Mouse (Mus musculus): Measurements from ENCODE around the gene Olfr156.
"Not testable (repeated sequence)": the region's sequence is repeated elsewhere in the genome, so short reads cannot be mapped to it uniquely, and the experiment has no call there.

The Olfr156 gene

GRCm38 (mm10) chr4:43823845-43824337 is at the start of gene Olfr156:
Gene Olfr156, minus strand, starts transcription at chr4:43823895.
- DNase-seq: peak; percentile 50 to 68

- DNase-seq: no peak
Observed at GRCm38 (mm10) chr4:43869821-43870220, 46.1 kb upstream of the Olfr156 start.

DNA sequence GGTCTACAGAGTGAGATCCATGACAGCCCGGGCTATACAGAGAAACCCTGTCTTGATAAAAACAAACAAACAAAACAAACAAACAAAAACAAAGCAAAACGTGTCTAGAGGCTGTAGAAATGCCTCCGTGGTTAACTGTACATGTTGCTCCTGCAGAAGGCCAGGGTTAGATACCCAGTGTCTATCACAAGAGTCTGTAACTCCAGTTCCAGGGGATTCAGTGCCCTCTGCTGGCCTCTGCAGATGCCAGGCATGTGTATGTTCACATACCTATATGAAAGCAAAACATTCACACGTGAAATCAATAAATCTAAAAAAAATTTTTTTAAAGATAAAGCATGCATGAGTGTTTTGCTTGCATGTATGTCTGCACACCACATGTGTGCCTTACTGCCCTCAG is 39.6 kb upstream of the Olfr156 start:
- DNase-seq: no peak

DNA sequence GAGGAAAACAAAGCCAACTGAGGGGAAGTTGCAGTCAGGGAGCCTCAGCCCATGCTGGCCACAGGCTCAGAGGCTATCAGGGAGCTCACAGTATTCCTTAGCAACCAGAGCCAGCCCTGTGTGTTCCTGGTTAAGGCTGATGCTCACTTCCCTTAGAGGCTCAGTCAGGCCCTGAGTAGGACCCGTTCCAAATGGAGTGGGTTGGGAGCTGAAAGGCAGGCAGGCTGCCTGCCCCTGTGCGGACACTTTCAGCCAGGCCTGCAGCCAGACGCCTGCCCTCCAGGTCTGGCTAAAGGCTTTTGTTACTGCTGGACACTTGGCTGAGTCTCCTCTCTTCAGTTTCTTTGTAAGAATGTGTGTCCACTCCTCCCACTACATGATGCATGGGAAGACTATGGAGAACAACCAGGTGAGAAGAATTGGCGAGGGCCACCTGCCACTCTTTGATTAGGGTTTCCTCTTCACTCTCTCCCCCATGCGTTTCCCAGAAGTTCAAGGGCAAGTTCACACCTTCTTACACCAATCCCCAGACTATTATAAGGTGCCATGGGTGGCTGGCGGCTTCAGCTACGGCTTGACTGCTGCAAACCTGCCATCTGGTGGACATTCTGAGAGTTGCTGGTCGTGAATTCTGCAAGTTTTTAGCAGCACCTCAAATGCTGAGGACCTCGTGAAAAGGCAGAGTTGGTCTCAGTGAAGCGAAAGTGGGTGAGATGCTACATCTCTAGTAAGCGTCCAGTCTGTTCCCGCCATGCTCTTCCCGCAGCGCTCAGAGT is 37.2 kb upstream of the Olfr156 start:
- DNase-seq: peak; percentile 83 to 84

DNA sequence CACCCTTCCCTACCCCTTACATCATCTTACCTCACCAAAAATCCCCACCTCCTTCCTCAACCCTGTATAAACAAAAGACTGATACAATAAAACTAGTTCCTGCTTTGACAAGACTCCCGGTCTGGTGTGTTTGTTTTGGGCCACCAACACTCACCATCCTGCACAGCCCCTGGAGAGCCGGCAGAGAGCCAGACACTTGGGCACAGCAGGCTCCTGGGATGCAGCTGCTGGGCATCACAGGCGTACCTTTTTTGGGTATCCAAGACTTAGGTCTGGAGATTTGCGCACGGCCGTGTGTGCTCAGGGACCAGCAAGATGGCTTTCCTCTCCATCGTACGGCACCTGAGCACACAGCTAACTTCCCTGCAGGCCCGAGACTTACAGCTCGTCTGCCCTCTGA is 36.2 kb upstream of the Olfr156 start:
- DNase-seq: no peak

- DNase-seq: no peak
Observed at GRCm38 (mm10) chr4:43854101-43854500, 30.4 kb upstream of the Olfr156 start.

DNA sequence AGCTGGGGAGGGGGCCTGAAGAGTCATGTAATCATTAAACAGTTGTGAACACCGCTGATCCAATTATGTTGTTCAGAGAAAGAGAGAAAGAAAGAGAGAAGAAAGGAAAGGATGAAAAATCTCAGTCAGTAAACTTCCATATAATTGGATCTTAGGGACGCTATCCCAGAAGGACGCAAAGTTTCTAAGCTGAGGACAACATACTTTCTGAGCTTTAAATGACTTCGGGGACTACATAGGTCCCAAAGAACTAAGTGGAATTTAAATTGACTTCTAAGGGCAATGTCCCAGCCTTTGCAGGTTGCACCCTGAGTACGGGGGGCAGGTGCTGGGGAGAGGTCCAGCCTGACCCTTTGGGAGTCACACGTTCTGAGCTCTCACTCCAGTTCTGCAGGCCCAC is 27.6 kb upstream of the Olfr156 start, which contains the start of gene Olfr155:
Gene Olfr155 (plus strand): TSS at position 301 of the 400 bp plus-strand sequence.
- no peak for DNase-seq

DNA sequence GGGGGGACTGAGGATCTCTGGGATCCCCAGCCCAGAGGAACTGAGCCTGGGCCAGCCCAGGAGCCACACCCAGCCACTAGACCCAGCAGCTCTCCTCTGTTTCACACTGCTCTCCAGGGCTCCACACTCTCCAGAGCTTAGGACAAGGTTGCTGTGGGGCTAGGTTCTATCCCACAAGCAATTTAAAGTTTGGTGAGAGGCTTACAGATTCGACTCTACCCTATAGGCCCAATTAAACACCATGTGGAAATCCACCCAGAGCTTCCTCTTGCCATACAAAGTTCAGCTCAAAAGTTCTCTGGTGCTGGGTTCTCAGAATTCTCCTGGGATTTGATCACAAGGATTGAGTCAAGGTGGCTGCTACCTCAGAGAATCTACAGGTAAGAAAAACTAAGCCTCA is 16.4 kb upstream of the Olfr156 start, which contains the start of gene Olfr157:
Gene Olfr157 (minus strand): TSS at position 101 of the 400 bp plus-strand sequence.
- DNase-seq: no peak

DNA sequence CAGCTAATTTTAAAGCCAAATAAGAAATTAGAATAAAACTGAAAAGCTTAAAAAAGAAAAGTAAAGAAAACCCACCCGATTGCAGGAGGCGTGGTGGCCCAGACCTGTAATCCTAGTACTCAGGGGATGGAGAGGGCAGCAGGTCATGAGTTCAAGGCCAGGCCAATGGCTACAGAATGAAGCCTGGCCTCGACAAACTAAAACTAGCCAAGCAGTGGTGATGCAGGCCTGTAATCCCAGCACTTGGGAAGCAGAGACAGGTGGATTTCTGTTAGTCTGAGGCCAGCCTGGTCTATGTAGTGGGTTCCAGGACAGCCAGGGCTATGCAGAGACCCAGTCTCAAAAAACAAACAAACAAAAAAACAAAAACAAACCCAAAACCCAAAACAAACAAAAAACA is 14.6 kb upstream of the Olfr156 start:
- DNase-seq: no peak

DNA sequence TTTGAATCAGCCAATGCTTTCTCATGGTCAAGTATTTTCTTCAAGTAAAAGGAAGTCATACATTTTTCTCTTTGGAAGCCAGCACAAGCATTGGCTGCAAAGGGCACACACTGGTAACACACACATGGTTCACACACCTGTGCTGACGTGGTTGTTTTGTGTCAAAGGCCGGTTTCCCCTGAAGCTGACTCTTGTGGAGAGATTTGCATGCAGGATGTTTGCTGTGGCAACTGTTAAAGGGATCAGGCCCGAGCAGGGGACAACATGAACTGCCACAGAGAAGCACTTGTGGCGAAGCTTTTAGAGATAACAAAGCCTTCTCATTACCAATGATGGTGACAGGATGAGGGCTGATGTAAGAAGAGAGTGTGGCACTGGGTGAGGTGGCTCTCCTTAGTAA is 11.1 kb upstream of the Olfr156 start:
- no peak for DNase-seq

DNA sequence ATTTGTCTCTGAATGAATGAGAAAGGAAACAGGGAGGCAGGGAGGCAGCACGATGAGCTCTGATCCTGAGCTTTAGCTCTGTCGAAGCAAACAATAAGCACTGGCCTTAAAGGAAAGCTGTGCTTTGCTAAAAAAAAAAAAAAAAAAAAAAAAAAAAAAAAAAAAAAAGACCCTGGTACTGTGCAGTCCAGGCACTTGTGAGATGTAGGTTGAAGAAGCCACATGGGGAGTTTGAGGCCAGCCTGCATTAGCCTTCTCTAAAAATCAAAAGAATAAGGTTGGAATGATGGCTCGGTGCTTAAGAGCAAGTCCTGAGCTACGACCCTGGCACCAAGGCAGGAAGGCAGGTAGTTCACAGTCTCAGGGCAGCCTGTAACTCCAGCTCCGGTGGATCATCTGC is 10.1 kb upstream of the Olfr156 start:
- DNase-seq: no peak

GRCm38 (mm10) chr4:43832031-43832430 is 8.3 kb upstream of the Olfr156 start:
- DNase-seq: peak in 1 of 2 experiments; percentile 4

DNA sequence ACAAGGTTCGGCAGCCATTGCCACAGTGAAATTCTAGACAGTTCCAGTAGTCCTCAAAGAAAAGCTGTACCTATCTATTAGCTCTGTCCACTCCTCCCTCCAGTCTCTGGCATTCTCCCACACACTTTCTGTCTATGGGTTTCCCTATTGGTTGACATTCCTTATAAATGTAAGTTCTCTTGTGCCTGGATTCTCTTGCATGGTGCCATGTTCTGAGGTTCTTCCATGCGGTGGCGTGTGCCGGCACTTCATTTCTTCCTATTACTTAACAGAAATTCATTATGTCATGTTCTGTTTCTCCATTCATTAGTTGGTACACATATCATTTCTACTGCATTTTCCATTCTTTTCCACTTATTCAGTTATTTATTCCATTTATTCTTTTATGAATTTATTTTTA is 5.1 kb upstream of the Olfr156 start:
- DNase-seq: no peak

GRCm38 (mm10) chr4:43822896-43823550 is 672 bp downstream of the Olfr156 start:
- no peak for DNase-seq

- no peak for DNase-seq
Observed at GRCm38 (mm10) chr4:43798936-43799335, 24.8 kb downstream of the Olfr156 start.

DNA sequence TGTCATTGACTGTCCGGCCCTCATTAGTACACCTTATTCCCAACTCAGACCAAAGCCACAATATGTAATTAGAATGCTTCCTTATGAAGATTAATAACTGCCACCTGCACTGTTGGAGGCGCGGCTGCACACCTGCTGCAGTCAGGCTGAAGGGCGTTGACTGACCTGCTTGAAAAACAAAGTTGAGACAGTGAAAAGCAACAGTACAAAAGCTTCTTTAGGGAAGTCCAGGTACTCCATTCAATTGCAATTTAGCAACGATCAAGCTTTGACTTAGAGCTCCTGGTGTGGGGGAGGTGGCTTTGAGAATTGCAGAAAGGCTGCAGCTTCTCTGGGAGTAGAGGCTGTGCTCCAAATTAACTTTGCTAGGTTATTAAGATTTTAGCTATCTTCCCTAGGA is 27.9 kb downstream of the Olfr156 start:
- not testable (repeated sequence) for DNase-seq

DNA sequence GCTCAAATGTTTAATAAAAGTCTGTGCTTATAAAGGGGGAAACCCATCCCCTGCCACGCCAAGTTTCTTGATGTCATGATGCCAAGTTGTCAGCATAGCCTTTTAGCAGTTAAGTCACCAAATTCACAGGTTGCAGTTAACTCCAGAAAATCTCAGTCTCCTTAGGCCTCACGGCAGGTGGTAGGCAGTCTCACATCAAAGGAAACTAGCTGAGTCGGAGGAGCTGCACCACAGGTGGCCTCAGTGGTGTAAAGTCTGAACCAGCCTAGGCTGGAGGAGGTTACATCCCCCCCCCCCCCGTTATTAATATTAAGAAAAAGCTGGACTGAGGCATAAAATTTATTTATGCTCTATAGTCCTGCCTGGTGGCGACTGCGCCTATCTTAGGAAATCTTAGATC is 28.4 kb downstream of the Olfr156 start:
- DNase-seq: no peak

DNA sequence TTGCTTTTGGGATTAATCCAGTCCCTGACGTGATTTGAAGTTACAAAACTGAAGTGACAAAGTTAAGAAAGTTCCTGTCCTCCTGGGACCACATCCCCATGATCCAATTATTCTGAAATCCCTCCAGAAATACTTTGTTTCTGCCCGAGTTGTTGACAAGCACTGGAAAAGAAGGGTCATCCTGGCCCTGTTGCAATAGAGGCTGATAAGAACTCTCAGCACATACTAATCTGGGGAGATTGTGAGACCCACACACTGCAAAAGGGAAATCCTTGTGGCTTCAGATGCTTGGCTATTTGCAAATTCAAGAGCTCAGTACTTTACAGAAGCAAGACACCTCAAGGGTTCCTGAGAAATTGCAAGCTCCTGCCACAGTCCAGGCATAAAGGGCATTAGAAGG is 51.4 kb downstream of the Olfr156 start:
- no peak for DNase-seq

GRCm38 (mm10) chr4:43771626-43772025 is 52.1 kb downstream of the Olfr156 start:
- no peak for DNase-seq

- DNase-seq: no peak
Observed at GRCm38 (mm10) chr4:43770909-43771308, 52.8 kb downstream of the Olfr156 start, which contains the start of gene Olfr159. Gene Olfr159, minus strand, starts transcription at chr4:43771009.

Data from kidney, postnatal 4 days (tissue).